Mouse (Mus musculus) kidney, embryonic 15.5 days (tissue): ENCODE data around the gene Trpm3. TPM values are rescaled to one million over a fixed set of nuclear protein-coding genes. Genes with fewer than 3 reads are reported as not detected.

Experiments
- ATAC-seq: fragments of 200-750 bp; cut with Nextera tagmentation; replicated peaks from 2 replicates; pipeline ENCODE4 v1.8.0; 2017; ENCODE audit warnings: moderate TSS enrichment; ENCODE audit not compliant: low FRiP score
- H3K27ac ChIP-seq: fragments of 300-500 bp; sonication (generic); 2 replicates; pipeline ENCODE4 v1.5.1; 2015; ENCODE audit warnings: mild to moderate bottlenecking, inconsistent platforms
- H3K27me3 ChIP-seq: fragments of 300-500 bp; sonication (generic); 2 replicates; pipeline ENCODE4 v1.6.1; 2015; ENCODE audit warnings: inconsistent platforms
- H3K36me3 ChIP-seq: fragments of 300-500 bp; sonication (generic); 2 replicates; pipeline ENCODE4 v1.6.1; 2015; ENCODE audit warnings: inconsistent platforms
- H3K4me1 ChIP-seq: fragments of 300-500 bp; sonication (generic); 2 replicates; pipeline ENCODE4 v1.6.1; 2015; ENCODE audit warnings: inconsistent platforms
- H3K4me2 ChIP-seq: fragments of 300-500 bp; sonication (generic); 2 replicates; pipeline ENCODE4 v1.6.1; 2015; ENCODE audit warnings: moderate library complexity, mild to moderate bottlenecking, inconsistent platforms
- H3K4me3 ChIP-seq: fragments of 300-500 bp; sonication (generic); replicated peaks from 2 replicates; pipeline ENCODE4 v1.5.1; 2015; ENCODE audit warnings: mild to moderate bottlenecking, inconsistent platforms
- H3K9ac ChIP-seq: fragments of 300-500 bp; sonication (generic); 2 replicates; pipeline ENCODE4 v1.6.1; 2015; ENCODE audit warnings: mild to moderate bottlenecking, inconsistent platforms
- H3K9me3 ChIP-seq: fragments of 300-500 bp; sonication (generic); replicated peaks from 2 replicates; pipeline ENCODE4 v1.6.1; 2016; ENCODE audit warnings: inconsistent platforms
- WGBS: fragments of 180-500 bp; shearing (Covaris S2); methylation state at CpG from one replicate; pipeline ENCODE4 v1.1.7; 2015; ENCODE audit warnings: mixed read lengths; 5-methylcytosine and 5-hydroxymethylcytosine counted together
- polyA plus RNA-seq: library from polyadenylated mRNA; unstranded; fragments of >200 nt; fragmentation: Nextera tagmentation; extraction: Ambion mirVana; gene quantifications from 2 replicates; pipeline ENCODE4 v1.2.1, GENCODE M21; 2015

Trpm3 gene
- polyA plus RNA-seq, 1 experiment from 2014 or later, result 3.5 TPM

- no peaks in the 10 kb centered on the region for H3K36me3 ChIP-seq
- H3K4me2 ChIP-seq, result no peak overlapping the region
- WGBS, result 86% methylated on average over 6 of the region's 6 CpGs
- no peak overlapping the region for H3K27ac ChIP-seq
- no peaks in the 10 kb centered on the region for H3K4me1 ChIP-seq
- no peak for ATAC-seq
- no peaks in the 10 kb centered on the region for H3K9me3 ChIP-seq
- no peak overlapping the region for H3K4me3 ChIP-seq
- no peaks in the 10 kb centered on the region for H3K27me3 ChIP-seq
- H3K9ac ChIP-seq, result no peak overlapping the region
Measured at GRCm38 (mm10) chr19:22615367-22615766, 476.5 kb downstream of the Trpm3 start.

GRCm38 (mm10) chr19:22624801-22625513 lies 486.1 kb downstream of the Trpm3 start:
- Histone ChIP-seq H3K4me2 (no peak overlapping the region), H3K27ac (no peak overlapping the region), H3K4me3 (no peak overlapping the region), H3K27me3 (no peaks in the 10 kb centered on the region), H3K9me3 (no peaks in the 10 kb centered on the region), H3K4me1 (no peaks in the 10 kb centered on the region), H3K9ac (no peak overlapping the region), H3K36me3 (no peaks in the 10 kb centered on the region)
- WGBS, result 73% methylated on average over 3 of the region's 3 CpGs
- no peak for ATAC-seq

DNA sequence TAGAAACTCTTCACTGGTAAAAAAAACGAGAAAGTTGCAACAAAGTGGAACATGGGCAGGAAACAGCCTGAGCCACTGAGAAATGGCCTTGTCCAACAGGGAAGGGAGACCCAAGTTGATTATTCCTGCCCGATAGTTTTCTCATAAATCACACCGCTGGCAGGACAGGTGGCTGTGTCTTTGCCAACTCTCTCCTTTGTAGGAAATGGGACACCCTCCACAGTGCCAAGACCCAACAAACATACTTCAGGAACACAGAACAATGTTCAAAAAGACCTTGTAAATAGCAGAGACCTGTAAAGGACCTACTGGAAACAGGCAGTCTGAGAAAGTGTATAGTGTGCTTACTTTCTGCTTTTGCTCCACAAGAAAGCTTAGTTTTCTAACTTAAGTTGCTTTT lies 490.0 kb downstream of the Trpm3 start:
- 73% methylated on average over 3 of the region's 3 CpGs for WGBS
- no peak overlapping the region for H3K4me3 ChIP-seq
- H3K36me3 ChIP-seq, result no peaks in the 10 kb centered on the region
- no peak overlapping the region for H3K9ac ChIP-seq
- no peak overlapping the region for H3K27ac ChIP-seq
- no peaks in the 10 kb centered on the region for H3K4me1 ChIP-seq
- no peak overlapping the region for H3K4me2 ChIP-seq
- no peaks in the 10 kb centered on the region for H3K9me3 ChIP-seq
- ATAC-seq, result no peak
- no peaks in the 10 kb centered on the region for H3K27me3 ChIP-seq

DNA sequence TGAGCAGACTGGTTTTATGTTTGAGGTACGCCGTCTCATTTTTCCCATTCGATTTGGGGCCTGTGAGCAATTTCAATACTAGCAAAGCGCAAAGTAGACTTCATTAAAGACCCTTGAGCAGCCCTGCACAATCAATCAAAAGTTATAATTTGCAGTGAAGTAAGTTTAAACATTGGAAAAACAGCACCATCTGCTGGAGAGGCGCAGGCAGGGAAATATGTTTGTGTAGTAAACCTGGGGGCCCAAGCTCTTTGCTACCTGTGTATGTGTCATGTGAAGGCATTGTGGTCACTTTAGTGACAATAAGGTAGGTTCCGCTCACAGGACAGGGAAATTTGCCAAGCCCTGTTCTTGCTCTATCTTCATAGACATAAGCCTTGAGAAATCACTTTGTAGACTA lies 492.5 kb downstream of the Trpm3 start:
- no peaks in the 10 kb centered on the region for H3K36me3 ChIP-seq
- no peak overlapping the region for H3K9ac ChIP-seq
- H3K4me1 ChIP-seq, result 0 out of 2 replicates have a peak, but pooled peaks cover 4% of the 10 kb centered on the region
- no peaks in the 10 kb centered on the region for H3K27me3 ChIP-seq
- H3K4me2 ChIP-seq, result 0 out of 2 replicates have a peak overlapping the region, but pooled peaks have one; percentile 31
- no peaks in the 10 kb centered on the region for H3K9me3 ChIP-seq
- ATAC-seq, result no peak
- no peak overlapping the region for H3K27ac ChIP-seq
- no peak overlapping the region for H3K4me3 ChIP-seq
- 66% methylated on average over 6 of the region's 6 CpGs for WGBS

- Histone ChIP-seq H3K27me3 (no peaks in the 10 kb centered on the region), H3K36me3 (no peaks in the 10 kb centered on the region), H3K4me1 (0 out of 2 replicates have a peak, but pooled peaks cover 4% of the 10 kb centered on the region), H3K4me2 (0 out of 2 replicates have a peak overlapping the region, but pooled peaks have one; percentile 7), H3K4me3 (no peak overlapping the region), H3K9me3 (no peaks in the 10 kb centered on the region), H3K9ac (no peak overlapping the region), H3K27ac (no peak overlapping the region)
- 11% methylated on average over 10 of the region's 10 CpGs for WGBS
- peak; percentile 73 for ATAC-seq
Measured at GRCm38 (mm10) chr19:22635635-22636034, 496.8 kb downstream of the Trpm3 start.

- no peak for ATAC-seq
- Histone ChIP-seq H3K4me1 (peaks cover 7% of the 10 kb centered on the region; the same call in 1 of the 2 replicates), H3K27ac (no peak overlapping the region), H3K4me3 (no peak overlapping the region), H3K9ac (no peak overlapping the region), H3K27me3 (no peaks in the 10 kb centered on the region), H3K4me2 (no peak overlapping the region), H3K36me3 (no peaks in the 10 kb centered on the region), H3K9me3 (no peaks in the 10 kb centered on the region)
- 86% methylated on average over 2 of the region's 2 CpGs for WGBS
Measured at GRCm38 (mm10) chr19:22637786-22638185, 498.9 kb downstream of the Trpm3 start.

DNA sequence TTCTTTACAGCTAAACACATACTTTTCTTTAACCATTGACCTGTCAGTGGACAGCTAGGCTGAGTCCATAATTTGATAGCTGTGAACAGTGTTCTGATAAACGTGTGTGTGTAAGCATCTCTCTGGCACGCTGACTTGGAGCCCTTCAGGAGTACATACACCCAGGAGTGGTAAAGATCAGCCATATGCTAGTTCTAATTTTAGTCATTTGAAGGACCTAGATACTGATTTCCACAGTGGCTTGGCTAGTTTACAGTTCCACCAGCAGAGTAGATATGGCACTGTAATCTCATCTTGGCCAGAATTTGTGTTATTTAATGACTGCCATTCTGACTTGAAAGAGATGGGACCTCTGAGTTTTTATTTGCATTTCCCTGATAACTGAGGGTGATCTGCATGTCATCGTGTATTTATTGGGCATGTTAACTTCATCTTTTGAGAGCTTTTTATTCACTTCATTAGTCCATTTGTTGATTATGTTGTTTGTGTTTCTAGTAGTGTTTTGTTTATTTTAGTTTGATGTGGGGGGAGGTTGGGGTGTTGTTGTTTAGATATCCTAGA lies 499.6 kb downstream of the Trpm3 start:
- ATAC-seq, result no peak
- Histone ChIP-seq H3K4me1 (peaks cover 7% of the 10 kb centered on the region; the same call in 1 of the 2 replicates), H3K4me3 (no peak overlapping the region), H3K27me3 (no peaks in the 10 kb centered on the region), H3K36me3 (no peaks in the 10 kb centered on the region), H3K9ac (no peak overlapping the region), H3K4me2 (no peak overlapping the region), H3K27ac (no peak overlapping the region), H3K9me3 (no peaks in the 10 kb centered on the region)
- 71% methylated on average over 3 of the region's 3 CpGs for WGBS

- Histone ChIP-seq H3K4me3 (no peak overlapping the region), H3K36me3 (no peaks in the 10 kb centered on the region), H3K27ac (no peak overlapping the region), H3K9ac (no peak overlapping the region), H3K27me3 (no peaks in the 10 kb centered on the region), H3K4me2 (no peak overlapping the region), H3K9me3 (no peaks in the 10 kb centered on the region), H3K4me1 (peaks cover 3% of the 10 kb centered on the region; the same call in 1 of the 2 replicates)
- ATAC-seq, result peak; percentile 80; the same call in 1 of the 2 replicates
- WGBS, result 33% methylated on average over 2 of the region's 2 CpGs
Measured at GRCm38 (mm10) chr19:22642124-22642523, 503.3 kb downstream of the Trpm3 start.

GRCm38 (mm10) chr19:22656466-22657215 lies 517.8 kb downstream of the Trpm3 start:
- 54% methylated on average over 14 of the region's 14 CpGs for WGBS
- Histone ChIP-seq H3K4me2 (0 out of 2 replicates have a peak overlapping the region, but pooled peaks have one; percentile 14), H3K4me1 (peaks cover 16% of the 10 kb centered on the region), H3K36me3 (no peaks in the 10 kb centered on the region), H3K9me3 (no peaks in the 10 kb centered on the region), H3K27me3 (no peaks in the 10 kb centered on the region), H3K4me3 (no peak overlapping the region), H3K27ac (peak overlapping the region; percentile 79), H3K9ac (no peak overlapping the region)
- no peak; the same call in 1 of the 2 replicates for ATAC-seq

- H3K27me3 ChIP-seq, result no peaks in the 10 kb centered on the region
- H3K4me3 ChIP-seq, result no peak overlapping the region
- no peak overlapping the region for H3K9ac ChIP-seq
- H3K4me1 ChIP-seq, result peaks cover 16% of the 10 kb centered on the region
- WGBS, result 24% methylated on average over 4 of the region's 4 CpGs
- H3K36me3 ChIP-seq, result no peaks in the 10 kb centered on the region
- peak overlapping the region; percentile 79 for H3K27ac ChIP-seq
- ATAC-seq, result peak; percentile 82
- no peak overlapping the region for H3K4me2 ChIP-seq
- H3K9me3 ChIP-seq, result no peaks in the 10 kb centered on the region
Measured at GRCm38 (mm10) chr19:22657251-22657650, 518.4 kb downstream of the Trpm3 start.

- Histone ChIP-seq H3K4me3 (no peak overlapping the region), H3K27ac (no peak overlapping the region), H3K36me3 (no peaks in the 10 kb centered on the region), H3K27me3 (no peaks in the 10 kb centered on the region), H3K4me2 (no peak overlapping the region), H3K9me3 (no peaks in the 10 kb centered on the region), H3K9ac (no peak overlapping the region), H3K4me1 (no peaks in the 10 kb centered on the region)
- WGBS, result 85% methylated on average over 4 of the region's 4 CpGs
- no peak for ATAC-seq
Measured at GRCm38 (mm10) chr19:22665401-22665800, 526.6 kb downstream of the Trpm3 start.

- Histone ChIP-seq H3K27me3 (no peaks in the 10 kb centered on the region), H3K4me1 (no peaks in the 10 kb centered on the region), H3K9me3 (no peaks in the 10 kb centered on the region), H3K36me3 (no peaks in the 10 kb centered on the region), H3K9ac (no peak overlapping the region), H3K4me3 (no peak overlapping the region), H3K4me2 (no peak overlapping the region), H3K27ac (no peak overlapping the region)
- no peak for ATAC-seq
- WGBS, result 74% methylated on average over 8 of the region's 8 CpGs
Measured at GRCm38 (mm10) chr19:22670222-22670621, 531.4 kb downstream of the Trpm3 start.
